Mouse (Mus musculus) olfactory bulb, adult 2 months (tissue): ENCODE data around the gene Tmem132b. TPM values are rescaled to one million over a fixed set of nuclear protein-coding genes. Genes with fewer than 3 reads are reported as not detected.

Experiments
- H3K27ac ChIP-seq: fragments of 200-500 bp; 2 replicates; pipeline ENCODE4 v1.5.1; 2012; ENCODE audit warnings: low read depth, low read length; ENCODE audit not compliant: insufficient read depth
- H3K4me1 ChIP-seq: fragments of 200-500 bp; 2 replicates; pipeline ENCODE4 v1.6.1; 2012; ENCODE audit warnings: low read length; ENCODE audit not compliant: control insufficient read depth, insufficient read depth
- H3K4me3 ChIP-seq: fragments of 200-500 bp; 2 replicates; pipeline ENCODE4 v1.5.1; 2012; ENCODE audit warnings: mild to moderate bottlenecking, low read depth, low read length, moderate library complexity; ENCODE audit not compliant: insufficient read depth
- CTCF ChIP-seq: fragments of 200-500 bp; IDR thresholded peaks from 2 replicates; pipeline ENCODE4 v1.5.1; 2012; ENCODE audit warnings: low read depth, mild to moderate bottlenecking, low read length, moderate library complexity; ENCODE audit not compliant: insufficient read depth
- POLR2A ChIP-seq: fragments of 200-500 bp; IDR thresholded peaks from 2 replicates; pipeline ENCODE4 v1.6.1; 2012; ENCODE audit warnings: mild to moderate bottlenecking, low read depth, low read length, moderate library complexity; ENCODE audit not compliant: insufficient read depth
- WGBS: fragments of 180-500 bp; shearing (Covaris S2); methylation state at CpG from one replicate; pipeline ENCODE4 v1.1.7; 2018; 5-methylcytosine and 5-hydroxymethylcytosine counted together
- polyA plus RNA-seq: library from polyadenylated mRNA; stranded (reverse); fragments of >200 nt; gene quantifications from 2 replicates; pipeline ENCODE4 v1.2.4, GENCODE M21; 2012; ENCODE audit warnings: low replicate concordance; ENCODE audit not compliant: missing spikeins, insufficient read depth, insufficient read length

Tmem132b gene
- polyA plus RNA-seq, 1 experiment: not detected

- TF ChIP-seq POLR2A (no peak), CTCF (no peak)
- Histone ChIP-seq H3K27ac (no peak overlapping the region), H3K4me3 (no peak overlapping the region), H3K4me1 (peaks cover 4% of the 10 kb centered on the region; the same call in 1 of the 2 replicates)
- 9% methylated on average over 3 of the region's 3 CpGs for WGBS
These were observed 177.6 kb downstream of the Tmem132b start for GRCm38 (mm10) chr5:125709160-125709559.

GRCm38 (mm10) chr5:125726815-125727214 lies 195.2 kb downstream of the Tmem132b start:
- H3K4me1 ChIP-seq: no peaks in the 10 kb centered on the region
- H3K4me3 ChIP-seq: no peak overlapping the region
- TF ChIP-seq POLR2A: no peak
- TF ChIP-seq CTCF: no peak
- 91% methylated on average over 7 of the region's 7 CpGs for WGBS
- no peak overlapping the region for H3K27ac ChIP-seq

DNA sequence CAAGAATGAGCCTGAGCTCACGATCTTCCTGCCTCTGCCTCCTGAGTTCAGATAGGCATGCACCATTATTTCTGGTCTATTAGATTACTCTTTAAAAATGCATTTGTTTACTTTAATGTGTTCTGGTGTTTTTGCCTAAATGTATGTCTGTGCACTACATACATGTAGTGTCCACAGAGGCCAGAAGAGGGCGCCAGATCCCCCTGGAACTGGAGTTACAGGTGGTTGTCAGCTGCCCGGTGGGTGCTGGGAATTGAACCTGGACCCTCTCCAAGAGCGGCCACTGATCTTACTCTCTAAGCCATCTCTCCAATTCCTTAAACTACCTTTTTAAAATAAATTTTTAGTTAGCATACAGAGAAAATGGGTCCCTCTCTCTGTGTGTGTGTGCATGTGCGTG lies 195.9 kb downstream of the Tmem132b start:
- Histone ChIP-seq H3K27ac (no peak overlapping the region), H3K4me3 (no peak overlapping the region), H3K4me1 (no peaks in the 10 kb centered on the region)
- 88% methylated on average over 5 of the region's 5 CpGs for WGBS
- TF ChIP-seq CTCF (no peak), POLR2A (no peak)

GRCm38 (mm10) chr5:125727936-125728335 lies 196.4 kb downstream of the Tmem132b start:
- 92% methylated on average over 9 of the region's 9 CpGs for WGBS
- no peak overlapping the region for H3K4me3 ChIP-seq
- no peak overlapping the region for H3K27ac ChIP-seq

DNA sequence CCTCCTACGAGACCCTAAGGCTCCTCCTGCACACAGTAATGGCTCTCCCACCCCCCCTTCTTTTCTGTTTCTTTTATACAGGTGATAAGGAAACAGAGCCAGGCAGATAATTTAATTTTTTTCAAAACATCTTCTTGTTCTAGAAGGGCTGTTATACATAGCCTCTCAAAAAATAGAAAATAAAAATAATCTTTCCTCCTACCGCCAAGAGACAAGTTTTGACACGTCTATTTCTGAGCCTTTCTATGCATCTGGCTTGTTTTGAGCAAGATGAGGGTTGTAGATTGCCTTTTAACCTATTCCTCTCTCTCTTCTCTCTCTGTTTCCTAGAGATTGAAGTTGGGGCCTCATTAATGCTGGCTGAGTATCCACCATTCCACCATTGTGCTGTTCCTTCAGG lies 196.9 kb downstream of the Tmem132b start:
- WGBS: 83% methylated on average over 3 of the region's 3 CpGs
- no peaks in the 10 kb centered on the region for H3K4me1 ChIP-seq
- H3K27ac ChIP-seq: no peak overlapping the region
- TF ChIP-seq POLR2A: no peak
- TF ChIP-seq CTCF: no peak
- no peak overlapping the region for H3K4me3 ChIP-seq

More at GRCm38 (mm10) chr5:125727936-125728335, 196.4 kb downstream of the Tmem132b start:
- no peaks in the 10 kb centered on the region for H3K4me1 ChIP-seq
- TF ChIP-seq POLR2A: no peak
- no peak for TF ChIP-seq CTCF

GRCm38 (mm10) chr5:125733806-125734205 lies 202.2 kb downstream of the Tmem132b start:
- H3K4me3 ChIP-seq: no peak overlapping the region
- WGBS: 93% methylated on average over 1 of the region's 1 CpGs
- H3K27ac ChIP-seq: no peak overlapping the region
- TF ChIP-seq CTCF: no peak
- no peak for TF ChIP-seq POLR2A
- H3K4me1 ChIP-seq: no peaks in the 10 kb centered on the region

DNA sequence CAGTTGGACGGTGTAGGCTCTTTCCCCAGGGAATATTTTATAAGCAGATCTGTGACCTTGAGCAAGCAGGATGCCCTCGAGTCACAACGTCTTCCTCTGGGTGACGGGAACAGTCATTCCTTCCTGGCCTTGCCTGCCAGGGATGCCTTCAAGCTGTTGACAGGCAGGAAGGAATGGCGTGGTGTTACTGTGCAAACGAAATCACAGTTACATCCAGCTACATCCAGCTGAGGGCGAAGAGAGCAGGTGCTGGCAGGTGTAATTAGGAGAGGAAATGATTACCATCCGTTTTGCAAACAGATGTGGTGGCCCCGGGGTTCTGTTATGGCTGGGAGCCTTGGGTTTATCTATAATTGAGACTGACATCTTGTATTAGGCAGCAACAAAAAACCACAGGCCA lies 205.5 kb downstream of the Tmem132b start:
- WGBS: 76% methylated on average over 9 of the region's 9 CpGs
- Histone ChIP-seq H3K4me3 (no peak overlapping the region), H3K4me1 (no peaks in the 10 kb centered on the region), H3K27ac (no peak overlapping the region)
- no peak for TF ChIP-seq CTCF
- no peak for TF ChIP-seq POLR2A

- Histone ChIP-seq H3K4me3 (no peak overlapping the region), H3K27ac (no peak overlapping the region), H3K4me1 (no peaks in the 10 kb centered on the region)
- WGBS: 79% methylated on average over 6 of the region's 6 CpGs
- TF ChIP-seq CTCF: no peak
- TF ChIP-seq POLR2A: no peak
These were observed 211.9 kb downstream of the Tmem132b start for GRCm38 (mm10) chr5:125743503-125743902.

GRCm38 (mm10) chr5:125745727-125746126 lies 214.2 kb downstream of the Tmem132b start:
- H3K4me3 ChIP-seq: no peak overlapping the region
- H3K27ac ChIP-seq: no peak overlapping the region
- 77% methylated on average over 7 of the region's 7 CpGs for WGBS
- no peaks in the 10 kb centered on the region for H3K4me1 ChIP-seq
- TF ChIP-seq POLR2A: no peak
- TF ChIP-seq CTCF: no peak

- WGBS: 75% methylated on average over 5 of the region's 5 CpGs
- Histone ChIP-seq H3K27ac (no peak overlapping the region), H3K4me3 (no peak overlapping the region), H3K4me1 (peaks cover 1% of the 10 kb centered on the region)
- TF ChIP-seq CTCF (no peak), POLR2A (no peak)
These were observed 219.9 kb downstream of the Tmem132b start for GRCm38 (mm10) chr5:125751481-125751880.
